Mouse (Mus musculus) kidney, adult 2 months (tissue): ENCODE measurements around the gene Myo1b. TPM values are rescaled to one million over a fixed set of nuclear protein-coding genes. Genes with fewer than 3 reads are reported as not detected.
A peak's percentile ranks its signal among the peaks of the same experiment; 100 is the strongest.

ENCODE experiments used
- DNase-seq: peaks from one replicate; pipeline ENCODE4 v3.0.0; 2021
- H3K27ac ChIP-seq: fragments of 200-500 bp; 2 replicates; pipeline ENCODE4 v1.5.1; 2012; ENCODE audit warnings: low read depth, low read length, control low read depth, inconsistent platforms; ENCODE audit not compliant: insufficient read depth
- H3K27me3 ChIP-seq: fragments of 200-500 bp; replicated peaks from 2 replicates; pipeline ENCODE4 v1.6.1; 2012; ENCODE audit warnings: mild to moderate bottlenecking, moderate library complexity, low read length, inconsistent platforms; ENCODE audit not compliant: control insufficient read depth, insufficient read depth
- H3K36me3 ChIP-seq: fragments of 200-500 bp; 2 replicates; pipeline ENCODE4 v1.6.1; 2012; ENCODE audit warnings: mild to moderate bottlenecking, moderate library complexity, low read length, inconsistent platforms; ENCODE audit not compliant: control insufficient read depth, insufficient read depth
- H3K4me1 ChIP-seq: fragments of 200-500 bp; 2 replicates; pipeline ENCODE4 v1.6.1; 2011; ENCODE audit warnings: low read length; ENCODE audit not compliant: control insufficient read depth, insufficient read depth
- H3K4me3 ChIP-seq: fragments of 200-500 bp; 2 replicates; pipeline ENCODE4 v1.5.1; 2011; ENCODE audit warnings: mild to moderate bottlenecking, low read depth, low read length, control low read depth; ENCODE audit not compliant: insufficient read depth
- CTCF ChIP-seq: fragments of 200-500 bp; conservative IDR thresholded peaks from 2 replicates; pipeline ENCODE4 v1.5.1; 2011; ENCODE audit warnings: low read depth, mild to moderate bottlenecking, control low read depth, low read length, moderate library complexity, mixed read lengths; ENCODE audit not compliant: insufficient read depth, insufficient read length
- POLR2A ChIP-seq: fragments of 200-500 bp; IDR thresholded peaks from one replicate; pipeline ENCODE4 v1.6.1; 2011; ENCODE audit warnings: low read depth, low read length, control low read depth
- WGBS: fragments of 180-500 bp; shearing (Covaris S2); methylation state at CpG from one replicate; pipeline ENCODE4 v1.1.7; 2018; 5-methylcytosine and 5-hydroxymethylcytosine counted together
- polyA plus RNA-seq: library from polyadenylated mRNA; depleted of rRNA; stranded (reverse); fragments of >200 nt; gene quantifications from 2 replicates; pipeline ENCODE4 v1.2.3, GENCODE M21; 2012

The Myo1b gene
- polyA plus RNA-seq, 1 experiment: 5.8 TPM

DNA sequence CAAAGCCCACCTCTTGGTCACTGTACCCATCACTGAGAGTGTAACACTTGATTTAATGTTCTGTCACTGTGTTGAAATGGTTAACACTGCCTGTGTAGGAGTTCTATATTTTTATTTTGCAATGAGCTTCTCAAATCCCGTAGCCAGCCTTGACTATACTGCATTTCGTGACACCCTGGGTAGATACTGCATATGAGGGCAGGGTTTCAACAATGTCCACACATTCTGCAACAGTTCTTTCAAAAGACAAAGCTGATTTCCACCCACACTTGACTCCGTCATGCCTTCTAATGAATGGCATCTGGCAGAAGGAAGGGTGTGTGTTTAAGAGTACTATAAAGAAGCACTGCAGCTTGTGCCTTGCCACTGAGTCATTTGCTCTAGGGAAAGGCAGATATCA, 17.0 kb upstream of the Myo1b start:
- TF ChIP-seq CTCF (no peak), POLR2A (no peak)
- Histone ChIP-seq H3K27me3 (no peaks in the 10 kb centered on the region), H3K27ac (no peak overlapping the region), H3K4me3 (no peak overlapping the region), H3K4me1 (no peaks in the 10 kb centered on the region), H3K36me3 (no peaks in the 10 kb centered on the region)
- DNase-seq: no peak
- WGBS: 78% methylated on average over 3 of the region's 3 CpGs

- no peak overlapping the region for H3K27ac ChIP-seq
- no peak for DNase-seq
- H3K27me3 ChIP-seq: no peaks in the 10 kb centered on the region
- H3K36me3 ChIP-seq: no peaks in the 10 kb centered on the region
- no peak overlapping the region for H3K4me3 ChIP-seq
- H3K4me1 ChIP-seq: no peaks in the 10 kb centered on the region
- WGBS: 77% methylated on average over 7 of the region's 7 CpGs
- TF ChIP-seq CTCF (no peak), POLR2A (no peak)
Observed at GRCm38 (mm10) chr1:51931561-51931960, 15.7 kb upstream of the Myo1b start.

- no peaks in the 10 kb centered on the region for H3K27me3 ChIP-seq
- no peak for TF ChIP-seq POLR2A
- no peak for TF ChIP-seq CTCF
- H3K36me3 ChIP-seq: no peaks in the 10 kb centered on the region
- H3K4me1 ChIP-seq: no peaks in the 10 kb centered on the region
- 68% methylated on average over 5 of the region's 5 CpGs for WGBS
- H3K4me3 ChIP-seq: no peak overlapping the region
- H3K27ac ChIP-seq: no peak overlapping the region
- DNase-seq: peak; percentile 26
Observed at GRCm38 (mm10) chr1:51930584-51930983, 14.7 kb upstream of the Myo1b start.

DNA sequence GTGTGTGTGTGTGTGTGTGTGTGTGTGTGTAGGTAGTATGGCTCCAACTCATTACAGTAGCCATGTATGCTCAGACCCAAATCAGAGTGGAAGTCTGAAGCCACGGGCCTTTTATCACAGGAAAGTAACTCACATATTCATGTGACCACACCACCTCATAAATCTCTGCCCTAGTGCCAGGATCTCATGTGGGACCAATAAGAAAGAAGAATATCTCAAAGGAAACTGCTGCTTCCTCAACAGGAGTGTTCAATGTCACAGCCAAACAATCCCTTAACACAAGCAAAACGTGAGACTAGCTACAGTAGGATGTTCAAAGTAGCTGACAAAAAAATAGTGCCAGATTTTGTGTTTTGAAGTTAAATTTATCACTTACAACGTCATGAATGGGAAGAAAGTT, 13.7 kb upstream of the Myo1b start:
- TF ChIP-seq POLR2A (no peak), CTCF (no peak)
- Histone ChIP-seq H3K36me3 (no peaks in the 10 kb centered on the region), H3K27me3 (no peaks in the 10 kb centered on the region), H3K4me3 (no peak overlapping the region), H3K4me1 (no peaks in the 10 kb centered on the region), H3K27ac (no peak overlapping the region)
- 38% methylated on average over 3 of the region's 3 CpGs for whole genome bisulfite sequencing
- DNase-seq: no peak

GRCm38 (mm10) chr1:51922820-51923219, 6.9 kb upstream of the Myo1b start:
- DNase-seq: no peak
- WGBS: 44% methylated on average over 12 of the region's 12 CpGs
- H3K36me3 ChIP-seq: no peaks in the 10 kb centered on the region
- H3K27ac ChIP-seq: no peak overlapping the region
- TF ChIP-seq CTCF (no peak), POLR2A (no peak)
- no peak overlapping the region for H3K4me3 ChIP-seq
- H3K27me3 ChIP-seq: no peaks in the 10 kb centered on the region
- H3K4me1 ChIP-seq: no peaks in the 10 kb centered on the region

GRCm38 (mm10) chr1:51916276-51916675, 405 bp upstream of the Myo1b start:
- 80% methylated on average over 5 of the region's 5 CpGs for WGBS
- Histone ChIP-seq H3K36me3 (no peaks in the 10 kb centered on the region), H3K4me3 (no peak overlapping the region; the same call in 1 of the 2 replicates), H3K4me1 (no peaks in the 10 kb centered on the region), H3K27me3 (no peaks in the 10 kb centered on the region), H3K27ac (no peak overlapping the region)
- DNase-seq: no peak
- TF ChIP-seq CTCF (no peak), POLR2A (no peak)

DNA sequence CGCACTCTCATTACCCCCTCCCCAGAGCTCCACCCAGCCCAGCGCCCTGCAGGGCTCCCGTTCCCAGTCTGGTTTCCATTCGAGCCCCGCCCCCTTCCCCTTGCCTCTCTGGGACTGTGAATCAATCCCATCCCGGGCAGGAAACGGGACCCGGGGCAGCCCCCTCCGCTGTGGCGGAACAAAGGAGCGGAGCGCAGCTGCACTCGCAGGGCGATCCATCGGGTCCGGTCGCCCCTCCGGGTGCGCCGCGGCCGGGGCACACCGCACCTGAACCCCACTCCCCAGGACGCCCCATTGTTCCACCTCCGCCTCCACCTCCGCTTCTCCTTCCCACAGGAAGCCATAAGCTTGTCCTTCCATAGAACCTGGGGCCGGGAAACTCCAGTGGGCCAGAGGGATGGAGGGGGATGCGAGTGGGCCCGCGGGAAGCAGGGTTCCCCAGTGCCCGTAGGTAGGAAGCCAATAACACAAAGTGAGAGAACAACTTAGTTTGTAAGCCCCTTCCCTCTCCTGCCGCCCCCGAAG, 758 bp downstream of the Myo1b start:
- TF ChIP-seq CTCF: no peak
- TF ChIP-seq POLR2A: no peak
- Histone ChIP-seq H3K27me3 (no peaks in the 10 kb centered on the region), H3K36me3 (no peaks in the 10 kb centered on the region), H3K4me1 (no peaks in the 10 kb centered on the region; the same call in 1 of the 2 replicates), H3K4me3 (peak overlapping the region; percentile 87), H3K27ac (peak overlapping the region; percentile 65)
- peak; percentile 87 for DNase-seq
- 1% methylated on average over 33 of the region's 33 CpGs for WGBS

DNA sequence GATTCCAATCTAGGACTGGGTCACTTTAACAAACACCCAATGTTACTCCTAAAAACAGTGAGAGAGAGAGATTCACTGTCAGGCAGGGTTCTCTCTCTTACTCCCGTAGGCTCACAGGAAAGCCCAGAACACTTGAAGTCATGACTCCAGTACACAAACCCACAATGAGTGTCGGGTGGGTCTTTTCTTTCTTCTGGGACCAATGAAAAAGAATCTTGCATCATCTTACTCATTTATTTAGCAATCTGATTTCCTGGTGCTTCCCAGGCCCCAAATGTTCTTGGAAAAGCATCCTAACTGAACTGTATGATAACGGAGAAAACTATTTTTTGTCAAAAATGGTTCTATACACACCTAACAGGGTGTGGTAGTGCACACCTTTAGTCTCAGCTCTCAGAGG, 1.8 kb downstream of the Myo1b start:
- TF ChIP-seq POLR2A (no peak), CTCF (no peak)
- Histone ChIP-seq H3K4me1 (no peaks in the 10 kb centered on the region; the same call in 1 of the 2 replicates), H3K36me3 (no peaks in the 10 kb centered on the region), H3K27me3 (no peaks in the 10 kb centered on the region), H3K27ac (no peak overlapping the region), H3K4me3 (no peak overlapping the region)
- 77% methylated on average over 3 of the region's 3 CpGs for WGBS
- no peak for DNase-seq
